Mouse (Mus musculus) lung, adult 2 months (tissue): ENCODE results near the gene Tmeff1. TPM values are rescaled to one million over a fixed set of nuclear protein-coding genes. Genes with fewer than 3 reads are reported as not detected.

Experiments used
- DNase-seq: peaks from one replicate; pipeline ENCODE4 v3.0.0; 2022
- H3K4me1 ChIP-seq: fragments of 200-500 bp; 2 replicates; pipeline ENCODE4 v1.6.1; 2011; ENCODE audit warnings: low read length; ENCODE audit not compliant: control insufficient read depth, insufficient read depth
- H3K4me3 ChIP-seq: fragments of 200-500 bp; replicated peaks from 2 replicates; pipeline ENCODE3; 2011; ENCODE audit warnings: low read depth, mild to moderate bottlenecking, control low read depth, low read length; ENCODE audit errors: extremely low read depth
- CTCF ChIP-seq: fragments of 200-500 bp; IDR thresholded peaks from 2 replicates; pipeline ENCODE4 v1.5.1; 2011; ENCODE audit warnings: mild to moderate bottlenecking, low read length, control low read depth; ENCODE audit not compliant: insufficient read depth
- POLR2A ChIP-seq: fragments of 200-500 bp; IDR thresholded peaks from 2 replicates; pipeline ENCODE4 v1.6.1; 2011; ENCODE audit warnings: low read depth, mild to moderate bottlenecking, control low read depth, low read length, borderline replicate concordance; ENCODE audit errors: extremely low read depth
- whole genome bisulfite sequencing: fragments of 180-500 bp; shearing (Covaris S2); methylation state at CpG from one replicate; pipeline ENCODE4 v1.1.7; 2018; 5-methylcytosine and 5-hydroxymethylcytosine counted together
- polyA plus RNA-seq: library from polyadenylated mRNA; depleted of rRNA; stranded (reverse); fragments of >200 nt; gene quantifications from 2 replicates; pipeline ENCODE4 v1.2.3, GENCODE M21; 2012

Tmeff1 gene
- polyA plus RNA-seq, 1 experiment: 20.8 TPM

DNA sequence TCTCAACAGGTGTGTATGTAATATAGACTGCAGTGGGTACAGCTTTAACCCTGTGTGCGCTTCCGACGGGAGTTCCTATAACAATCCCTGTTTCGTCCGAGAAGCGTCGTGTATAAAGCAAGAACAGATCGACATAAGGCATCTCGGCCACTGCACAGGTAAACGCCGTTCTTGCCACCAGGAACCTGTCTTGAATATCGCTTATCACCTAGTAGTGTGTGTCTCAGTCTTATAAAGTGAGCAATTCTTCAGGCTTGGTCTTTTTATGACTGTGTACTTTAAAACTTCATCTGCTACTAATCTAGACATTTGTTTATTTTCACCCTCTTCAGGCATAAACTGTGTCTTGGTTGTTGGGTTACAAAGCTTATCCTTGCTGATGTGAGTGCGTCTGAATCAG, 51.9 kb downstream of the Tmeff1 start:
- WGBS: 78% methylated on average over 13 of the region's 13 CpGs
- TF ChIP-seq POLR2A (no peak), CTCF (no peak)
- Histone ChIP-seq H3K4me3 (no peak overlapping the region), H3K4me1 (no peaks in the 10 kb centered on the region)
- no peak for DNase-seq

GRCm38 (mm10) chr4:48638132-48638531, 53.2 kb downstream of the Tmeff1 start:
- DNase-seq: no peak
- H3K4me3 ChIP-seq: no peak overlapping the region
- no peak for TF ChIP-seq CTCF
- no peak for TF ChIP-seq POLR2A
- WGBS: 70% methylated on average over 10 of the region's 10 CpGs
- H3K4me1 ChIP-seq: no peaks in the 10 kb centered on the region

DNA sequence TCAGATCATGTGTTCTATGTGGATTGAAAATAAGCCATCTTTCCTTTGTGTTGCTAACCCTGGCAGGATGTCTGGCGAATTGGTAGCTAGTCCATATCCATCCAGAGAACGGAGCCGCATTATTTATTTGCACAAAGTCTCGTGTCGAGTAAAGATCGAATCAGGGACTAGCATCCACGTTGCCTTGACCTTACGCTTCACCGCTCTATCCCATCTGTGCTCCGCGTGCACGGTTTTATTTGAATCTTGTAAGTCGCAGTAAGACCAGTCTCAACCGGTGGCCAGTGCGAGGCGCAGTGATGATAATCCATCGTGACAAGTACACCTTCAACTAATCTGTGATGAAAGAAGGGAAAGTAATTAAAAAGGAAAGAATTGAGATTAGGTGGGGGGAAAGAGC, 54.5 kb downstream of the Tmeff1 start:
- TF ChIP-seq CTCF: no peak
- TF ChIP-seq POLR2A: no peak
- WGBS: 95% methylated on average over 17 of the region's 17 CpGs
- H3K4me3 ChIP-seq: no peak overlapping the region
- DNase-seq: no peak
- H3K4me1 ChIP-seq: no peaks in the 10 kb centered on the region

- Histone ChIP-seq H3K4me1 (no peaks in the 10 kb centered on the region), H3K4me3 (no peak overlapping the region)
- DNase-seq: no peak
- no peak for TF ChIP-seq POLR2A
- TF ChIP-seq CTCF: no peak
- WGBS: 83% methylated on average over 6 of the region's 6 CpGs
These were observed 58.8 kb downstream of the Tmeff1 start for GRCm38 (mm10) chr4:48643801-48644200.

GRCm38 (mm10) chr4:48646143-48646542, 61.2 kb downstream of the Tmeff1 start:
- Histone ChIP-seq H3K4me3 (no peak overlapping the region), H3K4me1 (no peaks in the 10 kb centered on the region)
- WGBS: 82% methylated on average over 5 of the region's 5 CpGs
- TF ChIP-seq POLR2A (no peak), CTCF (no peak)
- DNase-seq: no peak

DNA sequence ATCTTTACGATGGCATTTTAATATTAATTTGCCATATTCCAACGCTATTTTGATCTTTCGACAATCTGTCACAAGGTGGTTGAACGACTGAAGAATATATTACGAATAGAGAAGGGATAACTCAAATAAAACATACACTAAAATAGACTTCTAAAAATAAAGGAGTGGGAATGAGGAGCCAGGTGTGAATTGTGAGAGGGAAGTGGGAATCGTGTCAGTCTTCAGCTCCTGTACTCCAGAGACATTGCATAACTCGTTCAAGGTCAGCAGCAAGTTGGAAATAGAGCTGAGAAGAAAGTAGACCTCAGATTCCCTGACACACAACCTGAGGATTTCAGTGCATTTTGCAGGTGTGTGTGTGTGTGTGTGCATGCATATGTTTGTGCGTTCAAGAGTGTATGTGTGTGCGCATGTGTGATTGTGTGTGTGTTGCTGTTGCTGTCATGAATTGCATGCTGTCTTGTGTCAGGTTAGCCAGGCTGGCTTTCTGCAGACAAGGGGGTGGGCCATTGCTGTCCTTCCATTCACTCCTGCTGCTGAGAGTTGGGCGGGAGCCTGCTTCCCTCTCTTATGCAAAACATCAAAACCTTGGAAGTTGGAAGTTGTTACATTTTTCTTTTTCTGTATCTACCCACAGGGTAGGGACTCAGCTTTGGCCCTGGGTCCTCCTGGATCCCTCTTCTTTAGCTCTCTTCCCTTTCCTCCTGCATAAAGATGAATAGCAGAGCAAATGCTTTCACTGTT, 65.8 kb downstream of the Tmeff1 start:
- no peak overlapping the region for H3K4me3 ChIP-seq
- 89% methylated on average over 10 of the region's 10 CpGs for WGBS
- no peak for DNase-seq
- H3K4me1 ChIP-seq: no peaks in the 10 kb centered on the region
- TF ChIP-seq POLR2A: no peak
- TF ChIP-seq CTCF: no peak

- DNase-seq: no peak
- TF ChIP-seq POLR2A (no peak), CTCF (no peak)
- 89% methylated on average over 4 of the region's 4 CpGs for WGBS
- Histone ChIP-seq H3K4me3 (no peak overlapping the region), H3K4me1 (no peaks in the 10 kb centered on the region)
These were observed 69.1 kb downstream of the Tmeff1 start for GRCm38 (mm10) chr4:48654118-48654517.

GRCm38 (mm10) chr4:48656530-48656929, 71.6 kb downstream of the Tmeff1 start:
- no peak for DNase-seq
- no peaks in the 10 kb centered on the region for H3K4me1 ChIP-seq
- 89% methylated on average over 8 of the region's 8 CpGs for WGBS
- H3K4me3 ChIP-seq: no peak overlapping the region
- TF ChIP-seq POLR2A (no peak), CTCF (no peak)

DNA sequence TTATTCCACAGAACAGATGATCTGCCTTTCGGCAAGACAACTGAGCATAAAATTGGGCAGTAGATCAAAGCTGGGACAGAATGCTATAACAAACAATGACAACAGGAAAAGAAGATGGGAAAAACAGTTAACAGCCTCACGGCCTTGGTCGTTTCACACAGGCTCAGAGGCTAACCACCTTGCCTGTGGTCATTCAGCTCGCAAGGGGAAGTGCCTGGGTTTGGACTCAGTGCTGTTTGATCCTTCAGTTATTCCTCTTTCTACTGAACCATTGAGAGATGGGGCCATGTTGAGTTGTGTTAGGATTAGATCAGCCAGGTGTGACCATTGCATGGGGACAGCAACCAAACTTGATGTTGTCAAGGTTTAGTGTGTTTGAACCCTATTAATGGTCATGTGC, 75.2 kb downstream of the Tmeff1 start:
- TF ChIP-seq POLR2A (no peak), CTCF (no peak)

More for the DNA sequence above, 75.2 kb downstream of the Tmeff1 start:
- WGBS: 76% methylated on average over 4 of the region's 4 CpGs
- H3K4me1 ChIP-seq: no peaks in the 10 kb centered on the region
- DNase-seq: no peak
- no peak overlapping the region for H3K4me3 ChIP-seq
